Mouse (Mus musculus) heart, adult 2 months (tissue): Measurements from ENCODE around the gene Zbed4. TPM values are rescaled to one million over a fixed set of nuclear protein-coding genes. Genes with fewer than 3 reads are reported as not detected.

Experiments
- DNase-seq, 2 experiments: peaks; one replicate each; pipeline ENCODE4 v3.0.0; 2021
- H3K27ac ChIP-seq: fragments of 200-600 bp; 2 replicates; pipeline ENCODE4 v1.8.1; 2022
- H3K27me3 ChIP-seq: fragments of 200-500 bp; 2 replicates; pipeline ENCODE4 v1.6.1; 2012; ENCODE audit warnings: mild to moderate bottlenecking, low read length, inconsistent platforms, mixed read lengths; ENCODE audit not compliant: control insufficient read depth, insufficient read depth
- H3K36me3 ChIP-seq: fragments of 200-500 bp; 2 replicates; pipeline ENCODE4 v1.6.1; 2012; ENCODE audit warnings: low read length, inconsistent platforms; ENCODE audit not compliant: control insufficient read depth, insufficient read depth
- H3K4me1 ChIP-seq: fragments of 200-500 bp; 2 replicates; pipeline ENCODE4 v1.6.1; 2011; ENCODE audit warnings: low read length; ENCODE audit not compliant: control insufficient read depth, insufficient read depth
- H3K4me3 ChIP-seq: fragments of 200-600 bp; 2 replicates; pipeline ENCODE4 v1.8.1; 2022
- H3K79me2 ChIP-seq: fragments of 200-500 bp; replicated peaks from 2 replicates; pipeline ENCODE4 v1.6.1; 2012; ENCODE audit warnings: mild to moderate bottlenecking, inconsistent platforms, low read length, moderate library complexity, mixed read lengths; ENCODE audit not compliant: control insufficient read depth, insufficient read depth
- H3K9ac ChIP-seq: fragments of 200-500 bp; 2 replicates; pipeline ENCODE4 v1.6.1; 2012; ENCODE audit warnings: low read depth, mild to moderate bottlenecking, control low read depth, inconsistent platforms, low read length, mixed read lengths
- CTCF ChIP-seq: fragments of 200-600 bp; IDR thresholded peaks from 2 replicates; pipeline ENCODE4 v1.8.1; 2022; ENCODE audit warnings: antibody characterized with exemption, mild to moderate bottlenecking, moderate library complexity
- EP300 ChIP-seq: fragments of 200-500 bp; IDR thresholded peaks from 2 replicates; pipeline ENCODE4 v1.6.1; 2011; ENCODE audit warnings: low read depth, low read length, control low read depth; ENCODE audit not compliant: insufficient read depth
- POLR2A ChIP-seq: fragments of 200-500 bp; IDR thresholded peaks from 2 replicates; pipeline ENCODE4 v1.6.1; 2011; ENCODE audit warnings: mild to moderate bottlenecking, low read depth, low read length, control low read depth; ENCODE audit not compliant: insufficient read depth
- WGBS: fragments of 180-500 bp; shearing (Covaris S2); methylation state at CpG from one replicate; pipeline ENCODE4 v1.1.7; 2018; 5-methylcytosine and 5-hydroxymethylcytosine counted together
- intact Hi-C: fragments of 180-260 bp; cut with DNase I; formaldehyde crosslinking; loops from one replicate; pipeline ENCODE4 v1.15.1; 2025
- polyA plus RNA-seq: library from polyadenylated mRNA; depleted of rRNA; stranded (reverse); fragments of >200 nt; gene quantifications from 2 replicates; pipeline ENCODE4 v1.2.3, GENCODE M21; 2012
- total RNA-seq, 2 experiments: library from RNA; stranded (reverse); gene quantifications; 2 replicates each; pipeline ENCODE4 v1.2.3; 2021

The Zbed4 gene
- total and polyA plus RNA-seq, 3 experiments = 3.3 to 9.1 (median 8.2) TPM

- intact Hi-C loops = no loop called here
- H3K27me3 ChIP-seq = no peaks in the 10 kb centered on the region
- H3K79me2 ChIP-seq = peaks cover 7% of the 10 kb centered on the region
- no peak for DNase-seq
- no peak overlapping the region for H3K27ac ChIP-seq
- 80% methylated on average over 6 of the region's 6 CpGs for WGBS
- no peak overlapping the region for H3K4me3 ChIP-seq
- peaks cover 5% of the 10 kb centered on the region; the same call in 1 of the 2 replicates for H3K36me3 ChIP-seq
- TF ChIP-seq CTCF (no peak), POLR2A (no peak), EP300 (no peak)
- H3K4me1 ChIP-seq = peaks cover 15% of the 10 kb centered on the region
- no peak overlapping the region for H3K9ac ChIP-seq
Observed at GRCm38 (mm10) chr15:88723205-88723604, 28.3 kb upstream of the Zbed4 start.

- Histone ChIP-seq H3K27ac (no peak overlapping the region), H3K4me1 (peaks cover 11% of the 10 kb centered on the region), H3K27me3 (no peaks in the 10 kb centered on the region), H3K9ac (no peak overlapping the region), H3K36me3 (peaks cover 5% of the 10 kb centered on the region), H3K4me3 (no peak overlapping the region), H3K79me2 (peaks cover 5% of the 10 kb centered on the region)
- no peak for TF ChIP-seq POLR2A
- TF ChIP-seq CTCF = no peak
- TF ChIP-seq EP300 = no peak
- 63% methylated on average over 7 of the region's 7 CpGs for WGBS
- DNase-seq = no peak
- intact Hi-C loops = no loop called here
Observed at GRCm38 (mm10) chr15:88724311-88724710, 27.1 kb upstream of the Zbed4 start.

GRCm38 (mm10) chr15:88725036-88725435 is 26.4 kb upstream of the Zbed4 start:
- no peak for DNase-seq
- Histone ChIP-seq H3K27ac (no peak overlapping the region), H3K4me1 (peaks cover 11% of the 10 kb centered on the region), H3K9ac (no peak overlapping the region), H3K27me3 (no peaks in the 10 kb centered on the region), H3K79me2 (peaks cover 11% of the 10 kb centered on the region), H3K36me3 (peaks cover 5% of the 10 kb centered on the region), H3K4me3 (no peak overlapping the region)
- intact Hi-C loops = no loop called here
- TF ChIP-seq POLR2A (no peak), CTCF (no peak), EP300 (no peak)
- WGBS = 80% methylated on average over 5 of the region's 5 CpGs

- no peak for DNase-seq
- Histone ChIP-seq H3K27ac (no peak overlapping the region), H3K4me1 (peaks cover 19% of the 10 kb centered on the region), H3K36me3 (peaks cover 5% of the 10 kb centered on the region), H3K79me2 (peaks cover 14% of the 10 kb centered on the region), H3K4me3 (no peak overlapping the region), H3K27me3 (no peaks in the 10 kb centered on the region), H3K9ac (no peak overlapping the region)
- intact Hi-C loops = no loop called here
- WGBS = 51% methylated on average over 3 of the region's 3 CpGs
- TF ChIP-seq POLR2A (no peak), CTCF (no peak), EP300 (no peak)
Observed at GRCm38 (mm10) chr15:88727204-88727603, 24.3 kb upstream of the Zbed4 start.

GRCm38 (mm10) chr15:88730717-88731116 is 20.7 kb upstream of the Zbed4 start:
- H3K9ac ChIP-seq = no peak overlapping the region
- WGBS = 44% methylated on average over 3 of the region's 3 CpGs

GRCm38 (mm10) chr15:88732405-88733020 is 18.9 kb upstream of the Zbed4 start:
- Histone ChIP-seq H3K79me2 (peaks cover 9% of the 10 kb centered on the region), H3K4me1 (peaks cover 10% of the 10 kb centered on the region), H3K36me3 (peaks cover 3% of the 10 kb centered on the region), H3K27ac (peak overlapping the region; percentile 86), H3K9ac (peak overlapping the region; percentile 87), H3K4me3 (peak overlapping the region; percentile 93), H3K27me3 (no peaks in the 10 kb centered on the region)
- no peak for TF ChIP-seq EP300
- TF ChIP-seq POLR2A = no peak
- no peak for TF ChIP-seq CTCF
- no peak for DNase-seq
- intact Hi-C loops = loop anchor here (2.0 kb wide), 1 partner anchor 86 kb away; the partner anchor contains the start of genes Alg12 and Creld2
- WGBS = 5% methylated on average over 15 of the region's 15 CpGs

More at GRCm38 (mm10) chr15:88730717-88731116, 20.7 kb upstream of the Zbed4 start:
- intact Hi-C loops = no loop called here
- Histone ChIP-seq H3K27ac (no peak overlapping the region), H3K27me3 (no peaks in the 10 kb centered on the region), H3K4me3 (no peak overlapping the region), H3K79me2 (peaks cover 11% of the 10 kb centered on the region), H3K36me3 (peaks cover 5% of the 10 kb centered on the region), H3K4me1 (peaks cover 10% of the 10 kb centered on the region)
- DNase-seq = no peak
- no peak for TF ChIP-seq CTCF
- TF ChIP-seq POLR2A = no peak
- TF ChIP-seq EP300 = no peak
